22 mouse cellular contexts compared by ENCODE assay signal in genomic region chr4:130890511-130890840, GRCm38 (mm10). TPM values are rescaled to one million over a fixed set of nuclear protein-coding genes. Genes with fewer than 3 reads are reported as not detected.
DNase-seq lines count a peak whose midpoint lies in the region; ATAC-seq lines count a peak whose summit lies in the region.
"Had no signal": no experiment of that assay in that cellular context is flagged by ENCODE, and none has a peak within 500 bp of the region (broad histone marks: within the 10 kb centered on the region; RNA-seq: fewer than 3 reads in every experiment).

No protein-coding gene starts in this region.

- no peaks in the 10 kb centered on the region for H3K27me3 ChIP-seq in kidney, embryonic 16.5 days (ENCODE audit: insufficient read depth, low read length)
- H3K27me3 ChIP-seq in limb, embryonic 10.5 days (ENCODE audit: low read depth, poor library complexity, severe bottlenecking), result no peaks in the 10 kb centered on the region; the same call in 1 of the 2 replicates
- H3K27me3 ChIP-seq: embryonic facial prominence, embryonic 12.5 days; liver, embryonic 15.5 days had no signal

- H3K27ac ChIP-seq in kidney, embryonic 16.5 days (ENCODE audit: low read length), result no peak overlapping the region
- H3K27ac ChIP-seq in limb, embryonic 10.5 days, result peak overlapping the region; percentile 69
- H3K27ac ChIP-seq: embryonic facial prominence, embryonic 12.5 days; hindbrain, embryonic 13.5 days; limb, embryonic 12.5 days; liver, embryonic 15.5 days had no signal

- peaks cover 6% of the 10 kb centered on the region; the same call in 1 of the 2 replicates for H3K4me1 ChIP-seq in kidney, embryonic 16.5 days (ENCODE audit: insufficient read depth, low read length)
- peaks cover 36% of the 10 kb centered on the region for H3K4me1 ChIP-seq in limb, embryonic 10.5 days

- no peak overlapping the region for H3K4me2 ChIP-seq in kidney, embryonic 16.5 days (replicated peaks; ENCODE audit: low read depth, low read length)
- H3K4me2 ChIP-seq: embryonic facial prominence, embryonic 12.5 days; hindbrain, embryonic 13.5 days; limb, embryonic 12.5 days; liver, embryonic 15.5 days; midbrain, embryonic 11.5 days had no signal

- H3K9ac ChIP-seq in kidney, embryonic 16.5 days (replicated peaks; ENCODE audit: low read length), result no peak overlapping the region
- H3K9ac ChIP-seq: embryonic facial prominence, embryonic 12.5 days; hindbrain, embryonic 13.5 days; limb, embryonic 12.5 days; liver, embryonic 15.5 days had no signal

- no peaks in the 10 kb centered on the region for H3K36me3 ChIP-seq in kidney, embryonic 16.5 days (ENCODE audit: insufficient read depth, low read length)
- H3K36me3 ChIP-seq in limb, embryonic 10.5 days, result no peaks in the 10 kb centered on the region
- H3K36me3 ChIP-seq: embryonic facial prominence, embryonic 12.5 days; hindbrain, embryonic 13.5 days; limb, embryonic 12.5 days; liver, embryonic 15.5 days had no signal

- no peaks in the 10 kb centered on the region for H3K9me3 ChIP-seq in kidney, embryonic 16.5 days (ENCODE audit: low read length)
- H3K9me3 ChIP-seq in limb, embryonic 10.5 days (replicated peaks), result no peaks in the 10 kb centered on the region
- H3K9me3 ChIP-seq: embryonic facial prominence, embryonic 12.5 days; hindbrain, embryonic 13.5 days; limb, embryonic 12.5 days; liver, embryonic 15.5 days had no signal

- no peak for ATAC-seq in kidney, embryonic 16.5 days (ENCODE audit: low FRiP score, low TSS enrichment)

- DNase-seq in kidney, adult 11 months, result peak; percentile 43
- peak; percentile 30 for DNase-seq in lung, postnatal 36 days
- no peak for DNase-seq in lung, postnatal 14 days
- peak; percentile 24 for DNase-seq in kidney, postnatal 10 days
- no peak for DNase-seq in limb, embryonic 10.5 days (ENCODE audit: low spot score)
- no peak for DNase-seq in embryo, embryonic 10.5 days (ENCODE audit: low spot score)
- DNase-seq: adrenal gland, adult 2 months; cerebellum, adult 11-12 months; cerebellum, postnatal 10 days; gastrocnemius, postnatal 36 days; heart, postnatal 10 days; layer of hippocampus, postnatal 36 days; right cerebral cortex, postnatal 14 days; thymus, postnatal 4 days had no signal

- no peak overlapping the region for H3K4me3 ChIP-seq in kidney, embryonic 16.5 days (ENCODE audit: low read length)
- no peak overlapping the region for H3K4me3 ChIP-seq in limb, embryonic 10.5 days
- H3K4me3 ChIP-seq: embryonic facial prominence, embryonic 12.5 days; hindbrain, embryonic 13.5 days; limb, embryonic 12.5 days; liver, embryonic 15.5 days had no signal

RNA-seq across cellular contexts. Expression of gene Laptm5, which starts 22.4 kb away (rescaled TPM):
- 21.6 and 25.9 TPM in 2 replicates for polyA plus RNA-seq in kidney, embryonic 16.5 days (2015; fragmentation: Nextera tagmentation; extraction: Ambion mirVana)
- 10.5 and 15.4 TPM in 2 replicates for polyA plus RNA-seq in limb, embryonic 10.5 days (2016; fragmentation: Nextera tagmentation; extraction: Ambion mirVana)

RNA-seq across cellular contexts. Expression of gene Matn1, which starts 53.7 kb away (rescaled TPM):
- polyA plus RNA-seq in kidney, embryonic 16.5 days (2015; fragmentation: Nextera tagmentation; extraction: Ambion mirVana), result 0.52 and 0.59 TPM in 2 replicates
- polyA plus RNA-seq in limb, embryonic 10.5 days (2016; fragmentation: Nextera tagmentation; extraction: Ambion mirVana), result 0.23 TPM in 1 of 2 replicates, not detected in the other
- polyA plus RNA-seq: adrenal gland, adult 2 months; C2C12; forebrain, embryonic 11.5 days; midbrain, embryonic 11.5 days had no signal

Comparison
In these comparisons a context has a peak if more than half of its experiments do, and no peak if none do; other contexts are left out.
1. DNase-seq: peak in kidney, adult 11 months (single experiment), lung, postnatal 36 days (single experiment) and kidney, postnatal 10 days (single experiment); none in lung, postnatal 14 days (single experiment), limb, embryonic 10.5 days (single experiment) and embryo, embryonic 10.5 days (single experiment).